Mouse (Mus musculus) spleen, postnatal 14 days (tissue): ENCODE data around the gene Olfr465-ps1.
A peak's percentile ranks its signal among the peaks of the same experiment; 100 is the strongest.

Source experiments
- DNase-seq, 2 experiments: peaks; one replicate each; pipeline ENCODE4 v3.0.0; 2021 to 2022; ENCODE audit warnings: low spot score in 2 of 2

Olfr465-ps1 gene

DNA sequence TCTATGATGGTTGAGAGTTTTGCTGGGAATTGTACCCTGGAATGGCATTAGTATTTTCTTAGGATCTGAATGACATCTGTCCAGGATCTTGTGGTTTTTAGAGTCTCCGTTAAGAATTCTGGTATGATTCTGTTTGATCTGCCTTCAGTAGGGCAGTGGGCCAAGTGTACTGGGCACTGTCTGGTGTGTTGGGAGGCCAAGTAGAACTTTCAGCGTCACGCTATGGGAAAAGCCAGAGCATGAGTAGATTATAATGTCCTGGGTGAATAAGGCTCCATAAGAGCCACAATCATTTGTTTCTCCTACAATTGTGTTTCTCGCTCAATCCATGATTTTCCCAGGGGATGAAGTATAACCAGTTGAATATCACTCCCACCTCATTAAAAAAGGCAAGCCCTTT is at the start of gene Olfr465-ps1:
Olfr465-ps1 (plus strand) TSS at position 301 of the 400 bp plus-strand sequence.
- no peak for DNase-seq

DNA sequence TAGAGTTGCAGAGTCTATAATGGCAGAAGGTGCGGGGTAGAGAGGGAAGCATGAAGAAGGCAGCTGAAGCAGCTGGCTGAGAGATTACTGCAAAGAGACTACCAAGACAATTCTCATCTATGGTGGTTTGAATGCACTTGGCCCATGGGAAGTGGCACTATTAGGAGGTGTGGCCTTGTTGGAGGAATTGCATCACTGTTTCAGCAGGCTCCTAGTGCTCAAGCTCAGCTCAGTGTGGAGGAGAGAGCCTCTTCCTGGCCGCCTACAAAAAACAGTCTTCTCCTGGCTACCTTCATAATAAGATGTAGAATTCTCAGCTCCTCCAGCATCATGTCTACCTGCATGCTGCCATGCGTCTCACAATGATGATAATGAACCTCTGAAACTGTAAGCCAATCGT is 42.0 kb upstream of the Olfr465-ps1 start:
- DNase-seq: no peak

DNA sequence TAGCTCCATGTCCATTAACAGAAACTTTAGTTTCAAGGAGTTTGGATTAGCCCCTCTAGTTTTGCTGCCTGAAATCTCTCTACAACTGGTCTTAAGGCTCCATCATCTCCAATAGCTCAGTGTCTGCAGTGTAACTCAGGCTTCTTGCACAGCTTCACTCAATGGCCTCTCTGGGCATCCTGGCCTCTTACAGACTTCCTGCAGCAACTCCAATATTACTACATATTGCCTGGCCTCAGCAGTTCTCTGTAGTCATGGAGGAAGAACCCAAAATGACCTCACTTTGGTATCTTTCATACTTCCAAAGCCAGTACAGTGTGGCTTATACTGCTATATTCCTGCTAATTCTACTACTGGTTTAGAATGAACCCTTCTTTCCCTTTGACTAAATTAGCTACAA is 40.9 kb upstream of the Olfr465-ps1 start:
- no peak for DNase-seq

DNA sequence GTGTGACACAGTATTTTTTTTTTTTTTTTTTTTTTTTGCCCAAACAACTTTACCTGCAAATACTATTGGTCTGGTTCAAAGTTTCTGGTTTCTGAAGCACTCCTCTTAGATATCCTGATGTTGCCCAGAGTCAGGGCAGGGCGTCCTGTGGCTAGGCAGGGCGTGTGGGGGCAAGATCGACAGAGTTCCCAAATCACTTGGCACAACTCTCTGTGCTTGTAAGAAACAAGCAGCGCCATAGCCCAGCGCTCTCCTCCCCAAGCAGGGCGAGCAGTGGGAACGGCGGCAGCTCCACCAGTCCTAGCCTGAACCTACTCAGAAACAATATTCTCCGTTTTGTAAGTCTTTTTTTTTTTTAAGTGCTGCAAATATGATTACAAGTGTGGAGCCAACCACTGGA is 37.2 kb upstream of the Olfr465-ps1 start:
- no peak for DNase-seq

DNA sequence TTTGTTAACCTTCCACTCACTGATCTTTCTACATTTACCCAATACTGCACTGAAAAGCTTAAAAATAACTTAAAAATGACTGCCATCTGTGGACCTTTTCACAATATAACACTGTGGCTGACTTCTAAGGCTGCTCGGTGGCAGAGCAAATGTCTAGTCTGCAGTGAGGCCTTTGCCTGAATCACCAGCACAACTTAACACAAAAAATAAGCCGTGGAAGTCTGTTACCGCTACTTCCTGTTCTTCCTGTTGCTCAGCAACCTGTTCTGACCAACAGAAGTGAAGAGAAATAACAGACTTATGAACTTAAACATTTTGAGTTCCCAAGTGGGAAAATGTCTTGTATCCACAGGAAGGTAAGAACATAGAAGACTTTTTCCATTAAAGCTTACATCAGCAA is 36.7 kb upstream of the Olfr465-ps1 start:
- no peak for DNase-seq

DNA sequence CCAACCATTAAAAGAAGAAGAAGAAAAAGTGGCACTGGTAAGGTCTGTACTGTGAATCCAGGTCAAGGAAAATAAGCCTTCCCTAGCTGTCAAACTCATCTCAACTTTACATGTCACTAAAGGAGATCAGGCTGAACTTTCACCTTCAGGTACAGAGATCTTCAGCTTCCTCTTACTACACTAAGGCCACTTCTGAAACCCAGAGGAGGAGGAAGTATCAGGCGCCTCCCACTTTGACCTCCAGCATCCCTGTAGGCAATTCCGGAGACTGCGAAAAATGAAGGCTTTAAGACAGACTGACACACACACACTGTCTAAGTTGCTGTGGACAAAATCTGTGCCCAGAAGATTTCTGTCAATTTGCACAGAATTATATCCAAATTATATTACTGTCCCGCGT is 25.9 kb upstream of the Olfr465-ps1 start:
- peak in 1 of 2 experiments; percentile 12 for DNase-seq

DNA sequence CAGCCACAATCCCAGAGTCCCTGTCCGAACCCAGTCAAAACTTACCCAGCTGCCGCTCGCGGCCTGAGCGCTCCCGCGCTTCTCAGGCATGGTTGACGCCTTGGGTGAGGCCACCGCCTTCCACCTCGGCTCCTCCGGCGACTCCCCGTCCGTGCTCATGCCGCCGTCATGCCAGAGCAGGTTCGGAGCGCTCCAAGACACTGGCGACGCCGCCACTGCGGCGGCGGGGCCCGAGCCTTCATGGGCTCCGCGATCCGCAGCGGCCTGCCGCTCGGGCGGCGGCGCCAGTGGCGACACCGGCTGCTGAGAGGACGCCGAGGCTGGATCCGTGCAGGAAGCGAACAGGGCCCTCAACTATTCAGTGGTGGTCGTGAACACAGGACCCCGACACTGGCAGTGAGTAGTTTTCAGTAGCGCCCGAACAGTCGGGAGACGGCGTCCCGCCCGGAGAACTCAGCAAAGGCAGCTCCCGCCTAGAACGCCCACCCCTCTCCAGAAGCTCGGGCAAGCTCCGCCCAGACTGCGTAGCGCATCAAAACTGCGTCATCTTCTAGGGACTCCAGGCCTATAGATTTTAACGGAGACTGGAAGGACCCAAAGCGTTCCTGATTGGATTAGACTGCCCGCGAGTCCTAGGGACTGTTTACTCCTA is 25.3 kb upstream of the Olfr465-ps1 start, which contains the start of gene Mfsd14b:
Mfsd14b (minus strand) TSS at position 517 of the 652 bp plus-strand sequence.
- DNase-seq: peak; percentile 67 to 79

DNA sequence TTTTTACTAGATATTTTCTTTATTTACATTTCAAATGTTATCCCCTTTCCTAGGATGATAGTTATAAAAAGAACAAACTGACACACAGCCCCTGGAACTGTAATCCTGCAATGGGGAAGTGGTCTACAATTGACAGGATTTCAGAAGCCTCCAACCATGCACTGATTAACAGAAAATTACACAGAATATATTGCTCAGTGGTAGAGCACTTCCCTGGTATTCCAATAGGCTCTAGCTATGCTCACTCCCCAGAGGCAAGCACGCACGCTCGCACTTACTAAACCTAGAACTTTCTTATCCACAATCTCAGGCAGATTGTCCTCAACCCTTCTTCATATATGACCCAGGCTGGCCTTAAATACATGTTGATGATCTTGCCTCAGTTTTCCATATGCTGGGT is 24.6 kb upstream of the Olfr465-ps1 start:
- no peak for DNase-seq

DNA sequence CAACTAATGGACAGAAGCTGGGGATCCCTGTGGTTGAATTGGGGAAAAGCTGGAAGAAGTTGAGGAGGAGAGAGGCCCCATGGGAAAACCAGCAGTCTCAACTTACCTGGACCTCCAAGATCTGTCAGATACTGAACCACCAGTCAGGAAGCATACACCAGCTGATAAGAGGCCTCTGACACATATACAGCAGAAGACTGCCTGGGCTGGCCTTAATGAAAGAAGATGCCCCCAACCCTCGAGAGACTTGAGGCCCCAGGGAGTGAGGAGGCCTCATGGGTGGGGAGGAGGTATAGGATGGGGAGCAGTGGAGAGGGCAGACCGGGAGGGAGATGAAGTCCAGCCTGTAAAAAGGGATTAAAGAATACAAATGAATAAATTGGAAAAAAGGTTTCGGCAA is 16.9 kb upstream of the Olfr465-ps1 start:
- no peak for DNase-seq

DNA sequence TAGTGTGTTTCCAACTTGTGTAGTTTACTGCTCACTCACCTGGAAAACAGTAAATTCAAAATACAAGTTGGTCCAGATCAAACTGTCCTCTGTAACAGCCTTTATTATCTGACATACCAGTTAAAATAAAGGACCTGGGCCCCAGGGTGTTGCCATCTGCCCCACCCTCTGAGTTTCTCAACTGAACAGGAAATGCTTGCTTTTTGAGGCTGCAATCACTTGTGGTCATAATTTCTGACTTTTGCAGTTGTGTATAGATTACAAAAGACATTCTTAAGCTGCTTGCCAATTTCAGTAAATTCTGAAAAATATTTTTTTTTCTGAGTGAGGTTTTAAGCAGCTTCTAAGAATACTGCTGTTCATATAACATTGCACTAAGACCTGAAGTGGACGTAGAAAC is 15.8 kb upstream of the Olfr465-ps1 start:
- DNase-seq: no peak

DNA sequence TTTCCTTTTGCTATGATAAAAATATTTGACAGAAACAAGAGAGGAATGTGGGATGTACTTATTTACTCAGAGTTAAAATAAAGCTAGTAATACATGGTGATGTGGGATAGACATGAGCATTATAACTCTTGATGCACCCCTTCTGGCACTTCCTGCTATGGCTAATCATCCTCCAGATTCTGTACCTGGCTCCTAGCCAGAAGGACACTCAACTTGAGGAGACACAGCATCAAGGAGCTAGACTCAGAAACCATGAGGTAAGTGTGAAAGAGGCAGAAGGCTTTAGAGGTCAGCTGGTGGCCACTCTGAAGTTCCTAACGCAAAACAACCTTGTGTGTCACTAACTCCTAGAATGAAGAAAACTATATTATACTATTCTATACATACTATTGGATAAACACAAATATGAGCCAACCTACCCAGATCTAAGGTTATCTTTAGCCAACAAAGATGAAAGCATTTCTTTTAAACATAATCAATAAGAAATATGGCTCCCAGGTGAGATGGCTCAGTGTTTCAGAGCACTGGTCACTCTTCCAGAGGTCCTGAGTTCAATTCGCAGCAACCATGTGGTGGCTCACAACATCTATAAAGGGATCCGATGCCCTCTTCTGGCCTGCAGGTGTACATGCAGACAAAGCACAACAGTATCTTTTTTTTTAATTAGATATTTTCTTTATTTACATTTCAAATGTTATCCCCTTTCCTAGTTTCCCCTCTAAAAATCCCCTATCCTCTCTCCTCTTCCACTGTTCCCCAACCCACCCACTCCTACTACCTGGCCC is 10.6 kb upstream of the Olfr465-ps1 start:
- DNase-seq: no peak

DNA sequence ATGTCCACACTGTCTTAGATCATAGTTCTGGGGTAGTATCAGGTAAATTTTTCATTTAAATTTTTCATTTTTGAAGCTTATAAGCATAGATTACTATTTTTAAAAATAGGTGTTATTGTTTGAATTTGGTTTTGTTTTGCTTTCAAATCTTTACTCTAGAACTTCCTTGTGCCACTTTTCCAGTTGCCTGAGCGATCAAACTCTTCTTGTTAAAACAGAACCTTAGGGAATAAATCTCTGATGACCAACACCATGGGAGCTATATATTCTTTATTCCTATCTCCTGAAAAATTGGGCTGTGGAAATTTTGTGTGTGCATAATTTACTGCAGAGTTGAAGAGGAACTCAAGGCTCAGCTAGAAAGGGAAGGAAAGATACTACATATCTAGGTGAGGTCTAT is 12.1 kb downstream of the Olfr465-ps1 start, which contains the start of gene Olfr466:
Olfr466 (plus strand) TSS at position 301 of the 400 bp plus-strand sequence.
- no peak for DNase-seq

DNA sequence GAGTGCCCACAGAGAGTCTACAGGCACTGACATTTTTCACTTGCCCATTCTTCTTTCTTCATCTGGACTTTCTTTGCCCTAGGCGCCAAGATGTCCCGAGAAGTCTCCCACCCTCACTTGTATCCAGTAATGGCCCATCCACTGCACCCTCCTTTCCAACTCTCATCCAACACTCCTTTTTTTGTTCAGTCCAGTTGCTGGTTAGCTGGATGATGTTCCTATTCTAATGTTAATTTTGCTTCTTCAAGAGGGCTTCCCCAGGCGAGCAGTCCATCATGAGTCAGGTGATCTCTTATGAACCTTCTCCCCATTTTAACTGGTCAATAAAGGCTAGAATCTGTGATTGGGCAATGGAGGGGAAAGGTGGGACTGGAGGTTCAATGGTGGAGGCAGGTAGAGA is 36.2 kb downstream of the Olfr465-ps1 start:
- DNase-seq: no peak

DNA sequence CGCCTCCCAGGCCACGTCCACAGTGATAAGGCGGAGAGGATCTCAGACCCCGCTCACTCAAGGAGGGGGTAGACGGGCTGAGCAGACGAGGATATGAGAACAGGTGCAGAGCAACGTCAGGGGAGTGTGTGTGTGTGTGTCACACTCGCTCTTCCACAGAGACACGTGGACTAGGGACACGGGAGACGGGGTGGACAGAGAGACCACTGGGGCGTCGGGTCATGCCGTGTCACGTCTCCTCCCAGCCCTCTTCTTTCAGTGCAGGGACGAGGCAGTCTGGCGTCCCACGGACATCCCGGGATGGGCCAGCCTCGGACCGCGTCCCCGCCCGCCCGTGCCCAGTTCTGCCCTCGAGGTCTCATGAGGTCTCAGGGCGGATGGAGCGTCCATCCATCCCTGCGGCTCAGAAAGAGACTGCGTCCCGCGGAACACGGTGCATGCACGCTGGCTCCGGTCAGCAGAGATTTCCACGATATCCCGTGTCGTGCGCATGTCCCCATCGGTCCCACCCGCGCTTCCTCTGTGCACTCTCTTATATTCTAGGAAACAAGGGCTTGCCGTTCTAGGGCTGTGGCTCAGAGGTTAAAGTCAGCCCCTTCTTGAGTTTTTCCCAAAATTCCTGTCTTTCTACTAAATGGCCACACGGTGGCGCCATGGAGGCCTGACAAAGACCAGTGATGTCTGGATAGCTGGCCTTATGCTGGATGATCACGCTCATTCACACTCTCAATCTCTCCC is 38.0 kb downstream of the Olfr465-ps1 start:
- peak in 1 of 2 experiments; percentile 23 for DNase-seq

DNA sequence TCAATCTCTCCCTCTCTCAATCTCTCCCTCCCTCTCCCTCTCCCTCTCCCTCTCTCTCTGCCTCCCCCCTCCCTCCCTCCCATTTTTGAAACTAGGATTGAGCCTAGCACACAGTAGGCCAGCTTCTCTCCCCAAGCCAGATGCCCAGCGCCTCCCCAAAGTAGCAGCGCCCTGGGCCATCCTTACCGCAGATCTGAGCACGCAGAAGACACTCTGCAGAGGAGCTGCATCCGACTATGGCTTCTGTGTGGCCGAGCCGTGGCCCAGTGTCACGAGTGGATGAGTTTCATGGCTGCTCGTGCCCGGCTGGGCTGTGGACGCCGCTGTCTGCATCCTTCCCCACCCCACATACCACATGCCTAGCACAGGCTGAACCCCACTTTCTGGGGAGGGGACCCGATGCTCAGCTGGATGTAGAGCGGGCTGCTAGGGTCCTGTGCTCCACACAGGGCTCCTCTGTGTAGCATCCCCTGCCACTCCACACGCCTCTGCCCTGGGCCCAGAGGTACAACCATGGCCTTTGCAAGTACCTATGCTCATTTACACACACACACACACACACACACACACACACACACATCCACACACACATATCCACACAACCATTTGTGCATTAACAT is 38.7 kb downstream of the Olfr465-ps1 start:
- no peak for DNase-seq
